Mouse (Mus musculus) spleen, embryonic (tissue): ENCODE results near the gene Hmgcll1.

Experiments
- CTCF ChIA-PET: fragments of 350-600 bp; sonication (Branson Sonifier 250); formaldehyde crosslinking; loops from one replicate; lab custom pipeline; 2022; lab: Charles Lee

Hmgcll1 gene

GRCm38 (mm10) chr9:76014631-76015531 lies at the start of gene Hmgcll1:
TSS of gene Hmgcll1 (plus strand) at chr9:76014855.
- CTCF ChIA-PET: no interaction called here

- CTCF ChIA-PET: no interaction called here
Observed at GRCm38 (mm10) chr9:75980097-75980496, 34.6 kb upstream of the Hmgcll1 start.

GRCm38 (mm10) chr9:75981139-75981538 lies 33.5 kb upstream of the Hmgcll1 start:
- CTCF ChIA-PET: no interaction called here

DNA sequence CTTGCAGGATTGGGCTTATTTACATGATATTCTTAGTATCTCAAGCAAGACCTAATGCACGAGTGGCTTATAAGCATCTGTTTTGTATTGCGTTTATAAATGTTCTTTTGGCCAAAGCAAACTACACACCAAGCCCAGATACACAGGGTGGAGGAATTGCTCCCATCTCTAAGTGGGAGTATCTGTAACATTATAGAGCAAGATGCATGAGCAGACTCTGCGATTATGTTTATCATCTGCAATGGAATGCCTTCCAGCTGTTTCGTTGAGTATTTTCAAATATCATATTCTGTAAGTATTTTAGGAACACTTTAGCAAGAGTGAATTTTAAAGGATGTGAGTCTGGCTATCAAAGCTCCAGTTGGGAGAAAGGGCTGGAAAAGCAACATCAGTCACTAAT lies 25.2 kb upstream of the Hmgcll1 start:
- CTCF ChIA-PET: no interaction called here

DNA sequence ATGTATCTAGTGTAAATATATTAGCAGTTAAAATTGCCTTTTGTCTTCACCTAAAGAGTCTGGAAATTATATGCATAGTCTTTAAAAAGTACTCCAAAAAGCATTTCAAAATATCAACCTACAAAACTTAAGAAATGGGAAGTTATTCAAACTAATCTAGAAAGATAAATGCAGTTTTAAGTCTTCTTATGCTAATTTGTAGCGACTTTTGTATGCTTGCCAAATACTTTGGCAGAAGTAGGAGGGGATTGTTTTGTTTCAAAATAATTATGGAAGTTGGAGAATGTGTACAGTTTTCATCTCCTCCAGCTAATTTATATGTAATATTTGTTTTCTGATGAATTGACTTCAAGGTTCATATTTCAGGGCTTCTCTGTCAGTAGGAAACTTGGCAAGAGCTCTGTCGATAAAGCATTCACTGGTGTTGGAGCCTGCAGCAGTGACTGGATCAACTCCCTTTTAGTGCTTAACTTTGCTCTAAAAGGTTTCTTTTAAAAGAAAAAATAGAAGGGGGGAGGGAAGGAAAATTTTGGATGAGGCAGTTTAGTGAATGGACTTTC lies 15.8 kb upstream of the Hmgcll1 start:
- CTCF ChIA-PET: no interaction called here

- CTCF ChIA-PET: no interaction called here
Observed at GRCm38 (mm10) chr9:76000876-76001858, 13.5 kb upstream of the Hmgcll1 start.

GRCm38 (mm10) chr9:76003066-76003465 lies 11.6 kb upstream of the Hmgcll1 start:
- CTCF ChIA-PET: no interaction called here

- CTCF ChIA-PET: no interaction called here
Observed at GRCm38 (mm10) chr9:76003637-76004036, 11.0 kb upstream of the Hmgcll1 start.

GRCm38 (mm10) chr9:76007342-76007970 lies 7.2 kb upstream of the Hmgcll1 start:
- CTCF ChIA-PET: no interaction called here

- CTCF ChIA-PET: no interaction called here
Observed at GRCm38 (mm10) chr9:76013789-76014188, 866 bp upstream of the Hmgcll1 start.

GRCm38 (mm10) chr9:76015971-76016370 lies 1.3 kb downstream of the Hmgcll1 start:
- CTCF ChIA-PET: no interaction called here

GRCm38 (mm10) chr9:76016506-76016905 lies 1.9 kb downstream of the Hmgcll1 start:
- CTCF ChIA-PET: no interaction called here

GRCm38 (mm10) chr9:76023551-76023973 lies 8.9 kb downstream of the Hmgcll1 start:
- CTCF ChIA-PET: interaction anchor here (0.7 kb wide), 1 partner anchor 28 kb away, joined by 4 read pairs; no protein-coding TSS in a partner anchor

DNA sequence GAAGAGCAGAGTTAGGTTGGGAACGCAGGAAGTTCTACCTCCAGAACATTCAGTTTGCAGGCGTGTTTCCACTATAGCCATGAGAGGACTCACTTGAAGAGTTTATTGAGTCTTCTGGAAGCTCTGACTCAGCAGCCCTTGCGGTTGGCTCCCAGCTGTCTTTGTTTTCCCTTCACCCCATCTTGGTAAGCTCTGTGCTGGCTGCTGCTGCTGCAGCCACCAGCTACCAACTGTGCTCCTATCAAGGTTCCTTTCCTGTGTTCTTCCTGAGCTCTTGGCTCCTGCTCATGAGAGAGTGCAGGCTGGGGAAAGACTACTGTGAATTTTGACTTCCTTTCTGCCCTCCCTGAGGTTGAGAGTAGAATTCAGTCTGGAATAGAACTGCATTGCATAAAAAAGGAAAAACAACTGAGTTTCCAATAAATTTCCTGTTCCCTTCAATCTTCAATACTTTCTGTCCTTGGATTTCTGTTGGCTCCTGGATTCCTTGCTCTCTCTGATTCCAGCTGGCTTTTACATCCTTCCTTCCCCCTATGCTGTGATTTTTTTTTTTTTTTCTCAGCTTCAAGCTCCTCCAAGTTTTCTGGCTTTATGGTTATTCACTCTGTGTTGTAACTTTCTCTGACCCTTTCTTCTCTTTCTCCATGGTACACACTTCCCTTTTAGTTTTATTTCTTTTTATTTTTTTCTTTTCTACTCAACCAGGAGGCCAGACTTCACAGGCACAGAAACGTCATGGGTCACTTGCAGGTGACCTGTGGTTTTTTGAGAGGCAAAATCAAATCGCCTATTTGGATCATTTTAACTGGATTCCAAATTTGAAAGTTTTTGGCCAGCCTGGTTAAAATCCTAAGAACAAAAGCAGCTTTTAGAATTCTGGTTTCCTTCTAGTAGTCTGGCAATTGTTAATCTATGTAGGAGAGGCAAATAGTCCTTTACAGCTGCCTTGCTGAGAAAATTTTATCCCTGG lies 9.9 kb downstream of the Hmgcll1 start:
- CTCF ChIA-PET: interaction anchor here (0.7 kb wide), 1 partner anchor 111 kb away, joined by 3 read pairs; no protein-coding TSS in a partner anchor

GRCm38 (mm10) chr9:76029471-76030199 lies 15.0 kb downstream of the Hmgcll1 start:
- CTCF ChIA-PET: no interaction called here

GRCm38 (mm10) chr9:76035058-76035457 lies 20.4 kb downstream of the Hmgcll1 start:
- CTCF ChIA-PET: no interaction called here

DNA sequence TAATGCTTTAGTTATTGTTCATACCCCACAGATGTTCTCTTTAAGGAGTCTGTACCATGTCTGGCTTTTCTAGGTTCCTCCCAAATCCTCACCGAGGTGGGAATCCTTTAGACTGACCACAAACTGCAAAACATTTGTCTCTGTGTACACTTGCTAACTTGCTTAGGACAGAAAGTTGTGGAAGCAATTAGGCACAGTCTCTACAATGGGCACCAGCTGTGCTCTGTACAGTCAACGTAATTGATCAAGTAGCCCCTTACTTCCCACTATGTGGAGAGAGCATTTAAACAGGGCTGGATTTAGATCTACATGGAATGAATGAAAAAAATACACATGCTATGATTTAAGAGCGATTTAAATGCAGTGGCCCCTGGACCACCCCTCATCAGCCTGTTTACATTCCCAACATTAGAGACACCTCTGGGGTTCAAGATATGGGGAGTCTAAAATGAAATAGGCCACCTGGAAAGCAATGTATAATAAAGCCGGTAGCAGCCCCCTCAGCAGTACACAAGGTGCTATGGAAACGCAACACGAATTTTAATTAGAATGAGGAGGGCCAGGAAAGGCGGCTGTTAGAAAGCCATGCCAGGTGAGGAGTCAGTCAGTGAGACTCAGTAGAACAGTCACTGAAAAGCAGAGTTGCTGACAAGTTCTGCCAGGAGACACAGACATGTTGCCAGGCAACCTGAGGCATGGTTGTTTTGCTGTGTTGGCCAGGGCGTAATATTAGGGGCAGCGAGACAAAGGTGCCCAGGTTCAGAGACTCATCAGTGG lies 23.9 kb downstream of the Hmgcll1 start:
- CTCF ChIA-PET: no interaction called here

GRCm38 (mm10) chr9:76039711-76040110 lies 25.1 kb downstream of the Hmgcll1 start:
- CTCF ChIA-PET: no interaction called here

GRCm38 (mm10) chr9:76043341-76043740 lies 28.7 kb downstream of the Hmgcll1 start:
- CTCF ChIA-PET: no interaction called here
